Mouse (Mus musculus): Measurements from ENCODE around the gene Xntrpc. TPM values are rescaled to one million over a fixed set of nuclear protein-coding genes. Genes with fewer than 3 reads are reported as not detected.
"Not testable (repeated sequence)": the region's sequence is repeated elsewhere in the genome, so short reads cannot be mapped to it uniquely, and the experiment has no call there.

Gene Xntrpc
- polyA plus RNA-seq, 1 experiment = 1.6 TPM

DNA sequence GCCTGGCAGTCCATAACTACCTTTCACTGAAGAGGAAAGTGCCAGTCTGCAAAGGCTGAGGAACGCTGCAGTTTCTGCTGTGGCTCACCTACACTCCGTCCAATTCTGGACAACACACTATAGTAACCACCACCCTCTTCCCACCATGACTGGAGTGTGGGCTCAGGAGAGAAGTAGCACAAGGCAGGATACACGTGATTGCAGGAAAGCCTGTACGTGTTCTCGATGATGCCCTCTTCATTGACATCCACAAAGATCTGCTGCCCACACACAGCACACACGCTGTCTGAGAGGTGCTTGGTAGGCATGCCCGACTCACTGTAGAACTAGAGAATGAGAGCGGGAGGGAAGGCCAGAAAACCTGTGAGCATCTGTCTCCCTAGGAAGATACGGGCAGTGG is 41.7 kb upstream of the Xntrpc start:
- TF ChIP-seq CTCF (IDR thresholded peaks at IDR 0.05; ENCODE audit: extremely low read depth, insufficient read length, insufficient replicate concordance, low read depth, low read length) (no peak), POLR2A (IDR thresholded peaks at IDR 0.05; ENCODE audit: low read depth, low read length) (no peak)
- Histone ChIP-seq H3K36me3 (ENCODE audit: control insufficient read depth, insufficient read depth, low read length) (peaks cover 51% of the 10 kb centered on the region), H3K27me3 (ENCODE audit: control insufficient read depth, insufficient read depth, low read length) (no peaks in the 10 kb centered on the region), H3K4me1 (ENCODE audit: control insufficient read depth, insufficient read depth, insufficient read length, low read length) (no peaks in the 10 kb centered on the region), H3K27ac (ENCODE audit: insufficient read depth, low read depth, low read length) (no peak overlapping the region), H3K4me3 (ENCODE audit: low read depth, low read length) (no peak overlapping the region)
- 95% methylated on average over 9 of the region's 9 CpGs for WGBS

GRCm38 (mm10) chr7:102025187-102026119 is 40.1 kb upstream of the Xntrpc start:
- TF ChIP-seq POLR2A (IDR thresholded peaks at IDR 0.05; ENCODE audit: low read depth, low read length) (no peak), CTCF (IDR thresholded peaks at IDR 0.05; ENCODE audit: extremely low read depth, insufficient read length, insufficient replicate concordance, low read depth, low read length) (no peak)
- H3K27me3 ChIP-seq (ENCODE audit: control insufficient read depth, insufficient read depth, low read length) = no peaks in the 10 kb centered on the region
- H3K4me1 ChIP-seq (ENCODE audit: control insufficient read depth, insufficient read depth, insufficient read length, low read length) = no peaks in the 10 kb centered on the region
- peaks cover 50% of the 10 kb centered on the region for H3K36me3 ChIP-seq (ENCODE audit: control insufficient read depth, insufficient read depth, low read length)
- no peak overlapping the region for H3K4me3 ChIP-seq (ENCODE audit: low read depth, low read length)
- 0 out of 2 replicates have a peak overlapping the region, but pooled peaks have one; percentile 8 for H3K27ac ChIP-seq (ENCODE audit: insufficient read depth, low read depth, low read length)
- WGBS = 78% methylated on average over 2 of the region's 2 CpGs

DNA sequence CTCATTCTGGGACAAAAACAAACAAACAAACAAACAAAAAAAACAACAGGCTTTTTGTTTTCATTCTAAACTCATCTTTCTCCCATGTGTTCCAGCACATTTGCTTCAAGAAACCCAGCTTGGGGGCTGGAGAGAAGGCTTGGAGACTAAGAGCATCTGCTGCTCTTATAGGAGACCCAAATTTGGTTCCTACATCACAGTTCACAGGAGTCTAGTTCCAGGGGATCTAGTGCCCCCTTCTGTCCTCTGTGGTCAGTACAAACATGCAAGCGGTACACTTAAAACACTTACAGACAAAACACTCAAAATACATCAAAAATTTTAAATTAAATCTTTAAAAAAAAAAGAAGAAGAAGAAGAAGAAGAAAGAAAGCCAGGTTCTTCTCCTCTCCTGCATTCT is 30.6 kb upstream of the Xntrpc start:
- H3K4me1 ChIP-seq (ENCODE audit: control insufficient read depth, insufficient read depth, insufficient read length, low read length) = no peaks in the 10 kb centered on the region
- no peak overlapping the region for H3K4me3 ChIP-seq (ENCODE audit: low read depth, low read length)
- peaks cover 54% of the 10 kb centered on the region for H3K36me3 ChIP-seq (ENCODE audit: control insufficient read depth, insufficient read depth, low read length)
- no peak overlapping the region for H3K27ac ChIP-seq (ENCODE audit: insufficient read depth, low read depth, low read length)
- TF ChIP-seq POLR2A (IDR thresholded peaks at IDR 0.05; ENCODE audit: low read depth, low read length) = no peak
- no peak for TF ChIP-seq CTCF (IDR thresholded peaks at IDR 0.05; ENCODE audit: extremely low read depth, insufficient read length, insufficient replicate concordance, low read depth, low read length)
- no peaks in the 10 kb centered on the region for H3K27me3 ChIP-seq (ENCODE audit: control insufficient read depth, insufficient read depth, low read length)
- 92% methylated on average over 1 of the region's 1 CpGs for WGBS

DNA sequence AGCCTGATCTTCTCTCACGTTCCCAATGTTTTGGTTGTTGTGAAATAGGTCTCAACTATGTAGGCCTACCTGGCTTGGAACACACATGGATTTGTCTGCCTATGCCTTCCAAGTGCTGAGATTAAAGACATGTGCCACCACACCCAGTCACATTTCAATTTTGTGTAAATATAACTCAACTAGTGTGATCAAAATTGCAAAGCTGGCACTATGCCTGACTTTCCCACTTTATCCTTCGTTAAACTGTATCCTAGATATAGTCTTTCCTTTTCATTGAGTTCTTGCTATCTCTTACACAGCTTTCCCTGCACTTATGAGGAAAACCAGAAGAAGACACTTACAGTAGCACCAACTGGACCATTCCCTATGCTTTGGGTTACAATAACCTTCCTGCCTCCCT is 30.0 kb upstream of the Xntrpc start:
- H3K27me3 ChIP-seq (ENCODE audit: control insufficient read depth, insufficient read depth, low read length) = no peaks in the 10 kb centered on the region
- no peak overlapping the region for H3K4me3 ChIP-seq (ENCODE audit: low read depth, low read length)
- no peaks in the 10 kb centered on the region for H3K4me1 ChIP-seq (ENCODE audit: control insufficient read depth, insufficient read depth, insufficient read length, low read length)
- H3K27ac ChIP-seq (ENCODE audit: insufficient read depth, low read depth, low read length) = no peak overlapping the region
- peaks cover 52% of the 10 kb centered on the region for H3K36me3 ChIP-seq (ENCODE audit: control insufficient read depth, insufficient read depth, low read length)
- TF ChIP-seq POLR2A (IDR thresholded peaks at IDR 0.05; ENCODE audit: low read depth, low read length) = no peak
- TF ChIP-seq CTCF (IDR thresholded peaks at IDR 0.05; ENCODE audit: extremely low read depth, insufficient read length, insufficient replicate concordance, low read depth, low read length) = no peak
- WGBS = 74% methylated on average over 2 of the region's 2 CpGs

GRCm38 (mm10) chr7:102037318-102037717 is 28.2 kb upstream of the Xntrpc start:
- Histone ChIP-seq H3K4me3 (ENCODE audit: low read depth, low read length) (no peak overlapping the region), H3K27me3 (ENCODE audit: control insufficient read depth, insufficient read depth, low read length) (no peaks in the 10 kb centered on the region), H3K4me1 (ENCODE audit: control insufficient read depth, insufficient read depth, insufficient read length, low read length) (no peaks in the 10 kb centered on the region), H3K27ac (ENCODE audit: insufficient read depth, low read depth, low read length) (no peak overlapping the region), H3K36me3 (ENCODE audit: control insufficient read depth, insufficient read depth, low read length) (peaks cover 56% of the 10 kb centered on the region)
- no peak for TF ChIP-seq POLR2A (IDR thresholded peaks at IDR 0.05; ENCODE audit: low read depth, low read length)
- no peak for TF ChIP-seq CTCF (IDR thresholded peaks at IDR 0.05; ENCODE audit: extremely low read depth, insufficient read length, insufficient replicate concordance, low read depth, low read length)
- 96% methylated on average over 3 of the region's 3 CpGs for WGBS

GRCm38 (mm10) chr7:102042314-102042713 is 23.2 kb upstream of the Xntrpc start:
- Histone ChIP-seq H3K36me3 (ENCODE audit: control insufficient read depth, insufficient read depth, low read length) (peaks cover 26% of the 10 kb centered on the region), H3K27me3 (ENCODE audit: control insufficient read depth, insufficient read depth, low read length) (no peaks in the 10 kb centered on the region), H3K4me1 (ENCODE audit: control insufficient read depth, insufficient read depth, insufficient read length, low read length) (no peaks in the 10 kb centered on the region), H3K27ac (ENCODE audit: insufficient read depth, low read depth, low read length) (no peak overlapping the region), H3K4me3 (ENCODE audit: low read depth, low read length) (no peak overlapping the region)
- TF ChIP-seq CTCF (IDR thresholded peaks at IDR 0.05; ENCODE audit: extremely low read depth, insufficient read length, insufficient replicate concordance, low read depth, low read length) (no peak), POLR2A (IDR thresholded peaks at IDR 0.05; ENCODE audit: low read depth, low read length) (no peak)
- WGBS = 36% methylated on average over 2 of the region's 2 CpGs

DNA sequence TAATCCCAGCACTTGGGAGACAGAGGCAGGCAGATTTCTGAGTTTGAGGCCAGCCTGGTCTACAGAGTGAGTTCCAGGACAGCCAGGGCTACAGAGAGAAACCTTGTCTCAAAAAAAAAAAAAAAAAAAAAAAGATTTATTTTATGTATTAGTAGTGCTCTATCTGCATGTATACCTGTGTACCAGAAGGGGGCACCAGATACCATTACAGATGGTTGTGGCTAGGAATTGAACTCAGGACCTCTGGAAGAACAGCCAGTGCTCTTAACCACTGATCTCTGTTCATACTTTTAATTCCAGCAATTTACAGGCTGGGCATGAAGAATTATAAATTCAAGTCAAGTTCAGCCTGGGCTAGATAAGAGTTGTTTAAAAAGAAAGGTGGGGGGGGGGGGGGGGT is 17.0 kb upstream of the Xntrpc start:
- not testable (repeated sequence) for H3K27me3 ChIP-seq (ENCODE audit: control insufficient read depth, insufficient read depth, low read length); H3K4me1 ChIP-seq (ENCODE audit: control insufficient read depth, insufficient read depth, insufficient read length, low read length); H3K27ac ChIP-seq (ENCODE audit: insufficient read depth, low read depth, low read length); H3K4me3 ChIP-seq (ENCODE audit: low read depth, low read length); H3K36me3 ChIP-seq (ENCODE audit: control insufficient read depth, insufficient read depth, low read length)

Data from small intestine, adult 2 months (tissue).